Mouse (Mus musculus): Measurements from ENCODE around the gene Braf. TPM values are rescaled to one million over a fixed set of nuclear protein-coding genes. Genes with fewer than 3 reads are reported as not detected.

Braf gene
- total and polyA plus RNA-seq, 3 experiments, result 9.8 to 21.8 (median 11.2) TPM

DNA sequence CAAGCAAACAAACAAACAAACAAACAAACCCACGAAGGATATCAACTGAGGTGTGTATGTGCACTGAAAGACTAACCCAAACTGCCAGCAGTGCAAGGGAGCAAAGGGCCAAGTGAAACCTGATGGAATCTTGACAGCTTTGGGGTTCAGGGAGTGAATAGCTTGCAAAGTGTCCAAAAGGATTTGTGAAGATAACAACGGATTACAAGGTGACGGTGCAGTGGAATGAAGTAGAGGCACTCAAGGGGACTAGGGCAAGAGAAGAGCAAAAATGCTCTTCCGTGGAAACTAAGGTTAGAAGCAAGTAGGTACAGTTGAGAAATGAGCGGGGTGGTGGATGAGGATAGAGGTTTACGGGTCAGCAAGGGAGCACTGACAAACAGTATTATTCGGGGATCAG is 1.2 kb downstream of the Braf start:
- DNase-seq (ENCODE audit: extremely low read depth), result peak; percentile 12
- Histone ChIP-seq H3K4me1 (ENCODE audit: control insufficient read depth in 1 of 2, insufficient read depth in 2 of 2) (peaks cover 8 to 45% of the 10 kb centered on the region in 2 experiments; a peak in 3 of 4 replicates), H3K36me3 (replicated peaks in 1 of 2; ENCODE audit: control insufficient read depth in 1 of 2, insufficient read depth in 1 of 2, low read length in 1 of 2) (peaks cover 0 to 3% of the 10 kb centered on the region in 2 experiments), H3K27ac (ENCODE audit: insufficient read depth, low read depth) (no peak overlapping the region), H3K27me3 (replicated peaks) (no peaks in the 10 kb centered on the region), H3K4me2 (ENCODE audit: insufficient read depth, low read depth, poor library complexity, severe bottlenecking) (peak overlapping the region; percentile 92), H3K4me3 (replicated peaks in 1 of 3; ENCODE audit: low read depth in 2 of 3, low read length in 2 of 3, poor library complexity in 1 of 3) (peak overlapping the region; percentile 77 to 97 (median 92)), H3K9me3 (replicated peaks; ENCODE audit: low read length) (no peaks in the 10 kb centered on the region), H3K9ac (ENCODE audit: insufficient read depth, low read depth) (peak overlapping the region; percentile 61), H3K79me2 (replicated peaks; ENCODE audit: control insufficient read depth, extremely low read depth, insufficient read depth, poor library complexity, severe bottlenecking) (peaks cover 28% of the 10 kb centered on the region)
- dilution Hi-C loops (cut with MboI; ENCODE audit: extremely low pct_ligation_motif_present, extremely low pct_unique_long_range_greater_than_20kb, low sequenced_read_pairs) (no loop called here), in situ Hi-C loops (cut with MboI; ENCODE audit: low pct_ligation_motif_present, low pct_unique_long_range_greater_than_20kb, low sequenced_read_pairs) (no loop called here)
- TF ChIP-seq PAX5 (IDR thresholded peaks at IDR 0.05; ENCODE audit: low read length) (no peak), IRF4 (IDR thresholded peaks at IDR 0.05; ENCODE audit: low read depth, low read length) (no peak), MAZ (IDR thresholded peaks at IDR 0.05; ENCODE audit: low read depth, low read length) (no peak), ZNF384 (IDR thresholded peaks at IDR 0.05; ENCODE audit: low read depth, low read length) (no peak), ZC3H11A (IDR thresholded peaks at IDR 0.05; ENCODE audit: low read depth, low read length) (no peak), SMC3 (IDR thresholded peaks at IDR 0.05; ENCODE audit: low read depth, low read length) (no peak), JUND (conservative IDR thresholded peaks at IDR 0.05; ENCODE audit: low read depth, low read length) (no peak), POLR2AphosphoS2 (IDR thresholded peaks at IDR 0.05; ENCODE audit: low read depth, low read length) (no peak), ZMIZ1 (IDR thresholded peaks at IDR 0.05; ENCODE audit: low read depth, low read length) (no peak)

- no peak overlapping the region for H3K4me2 ChIP-seq (ENCODE audit: insufficient read depth, low read depth, poor library complexity, severe bottlenecking)
- no peak overlapping the region for H3K9ac ChIP-seq (ENCODE audit: insufficient read depth, low read depth)
- no peaks in the 10 kb centered on the region for H3K27me3 ChIP-seq (replicated peaks)
- peaks cover 0 to 5% of the 10 kb centered on the region in 2 experiments for H3K36me3 ChIP-seq (replicated peaks in 1 of 2; ENCODE audit: control insufficient read depth in 1 of 2, insufficient read depth in 1 of 2, low read length in 1 of 2)
- TF ChIP-seq ZMIZ1 (IDR thresholded peaks at IDR 0.05; ENCODE audit: low read depth, low read length) (no peak), NRF1 (IDR thresholded peaks at IDR 0.05; ENCODE audit: low read depth, low read length) (no peak), ELF1 (IDR thresholded peaks at IDR 0.05; ENCODE audit: low read depth, low read length) (no peak), CTCF (conservative IDR thresholded peaks at IDR 0.05 in 1 of 2, IDR thresholded peaks at IDR 0.05 in 1 of 2; ENCODE audit: low read depth in 2 of 2, low read length in 2 of 2) (no peak), MAZ (IDR thresholded peaks at IDR 0.05; ENCODE audit: low read depth, low read length) (no peak), KAT2A (IDR thresholded peaks at IDR 0.05; ENCODE audit: insufficient replicate concordance, low read length) (no peak), GABPA (IDR thresholded peaks at IDR 0.05; ENCODE audit: insufficient replicate concordance, low read depth, low read length) (no peak), CHD2 (IDR thresholded peaks at IDR 0.05; ENCODE audit: low read length) (no peak), ZC3H11A (IDR thresholded peaks at IDR 0.05; ENCODE audit: low read depth, low read length) (no peak), TBP (conservative IDR thresholded peaks at IDR 0.05; ENCODE audit: low read depth, low read length) (no peak), USF2 (conservative IDR thresholded peaks at IDR 0.05; ENCODE audit: low read depth, low read length) (no peak), POLR2AphosphoS2 (IDR thresholded peaks at IDR 0.05; ENCODE audit: low read depth, low read length) (no peak), SIN3A (IDR thresholded peaks at IDR 0.05; ENCODE audit: low read length) (no peak), ZNF384 (IDR thresholded peaks at IDR 0.05; ENCODE audit: low read depth, low read length) (no peak), HCFC1 (IDR thresholded peaks at IDR 0.05; ENCODE audit: low read depth, low read length) (no peak)
- no peak overlapping the region for H3K27ac ChIP-seq (ENCODE audit: insufficient read depth, low read depth)
- peaks cover 28% of the 10 kb centered on the region for H3K79me2 ChIP-seq (replicated peaks; ENCODE audit: control insufficient read depth, extremely low read depth, insufficient read depth, poor library complexity, severe bottlenecking)
- dilution Hi-C loops (cut with MboI; ENCODE audit: extremely low pct_ligation_motif_present, extremely low pct_unique_long_range_greater_than_20kb, low sequenced_read_pairs), result no loop called here
- in situ Hi-C loops (cut with MboI; ENCODE audit: low pct_ligation_motif_present, low pct_unique_long_range_greater_than_20kb, low sequenced_read_pairs), result no loop called here
- no peaks in the 10 kb centered on the region for H3K9me3 ChIP-seq (replicated peaks; ENCODE audit: low read length)
- DNase-seq (ENCODE audit: extremely low read depth), result no peak
- H3K4me1 ChIP-seq (ENCODE audit: control insufficient read depth in 1 of 2, insufficient read depth in 2 of 2), result peaks cover 8 to 42% of the 10 kb centered on the region in 2 experiments
- H3K4me3 ChIP-seq (replicated peaks in 1 of 3; ENCODE audit: low read depth in 2 of 3, low read length in 2 of 3, poor library complexity in 1 of 3), result no peak overlapping the region
Measured at GRCm38 (mm10) chr6:39718567-39718966, 6.7 kb downstream of the Braf start.

Data from CH12.LX (cell line).